Mouse (Mus musculus) kidney, embryonic 15.5 days (tissue): Measurements from ENCODE around the gene Cdkl1. TPM values are rescaled to one million over a fixed set of nuclear protein-coding genes. Genes with fewer than 3 reads are reported as not detected.

Source experiments
- ATAC-seq: fragments of 200-750 bp; cut with Nextera tagmentation; replicated peaks from 2 replicates; pipeline ENCODE4 v1.8.0; 2017; ENCODE audit warnings: moderate TSS enrichment; ENCODE audit not compliant: low FRiP score
- H3K27ac ChIP-seq: fragments of 300-500 bp; sonication (generic); 2 replicates; pipeline ENCODE4 v1.5.1; 2015; ENCODE audit warnings: mild to moderate bottlenecking, inconsistent platforms
- H3K27me3 ChIP-seq: fragments of 300-500 bp; sonication (generic); 2 replicates; pipeline ENCODE4 v1.6.1; 2015; ENCODE audit warnings: inconsistent platforms
- H3K36me3 ChIP-seq: fragments of 300-500 bp; sonication (generic); 2 replicates; pipeline ENCODE4 v1.6.1; 2015; ENCODE audit warnings: inconsistent platforms
- H3K4me1 ChIP-seq: fragments of 300-500 bp; sonication (generic); 2 replicates; pipeline ENCODE4 v1.6.1; 2015; ENCODE audit warnings: inconsistent platforms
- H3K4me2 ChIP-seq: fragments of 300-500 bp; sonication (generic); 2 replicates; pipeline ENCODE4 v1.6.1; 2015; ENCODE audit warnings: moderate library complexity, mild to moderate bottlenecking, inconsistent platforms
- H3K4me3 ChIP-seq: fragments of 300-500 bp; sonication (generic); replicated peaks from 2 replicates; pipeline ENCODE4 v1.5.1; 2015; ENCODE audit warnings: mild to moderate bottlenecking, inconsistent platforms
- H3K9ac ChIP-seq: fragments of 300-500 bp; sonication (generic); 2 replicates; pipeline ENCODE4 v1.6.1; 2015; ENCODE audit warnings: mild to moderate bottlenecking, inconsistent platforms
- H3K9me3 ChIP-seq: fragments of 300-500 bp; sonication (generic); replicated peaks from 2 replicates; pipeline ENCODE4 v1.6.1; 2016; ENCODE audit warnings: inconsistent platforms
- WGBS: fragments of 180-500 bp; shearing (Covaris S2); methylation state at CpG from one replicate; pipeline ENCODE4 v1.1.7; 2015; ENCODE audit warnings: mixed read lengths; 5-methylcytosine and 5-hydroxymethylcytosine counted together
- polyA plus RNA-seq: library from polyadenylated mRNA; unstranded; fragments of >200 nt; fragmentation: Nextera tagmentation; extraction: Ambion mirVana; gene quantifications from 2 replicates; pipeline ENCODE4 v1.2.1, GENCODE M21; 2015

Cdkl1 gene
- polyA plus RNA-seq, 1 experiment from 2014 or later = 21.4 TPM

DNA sequence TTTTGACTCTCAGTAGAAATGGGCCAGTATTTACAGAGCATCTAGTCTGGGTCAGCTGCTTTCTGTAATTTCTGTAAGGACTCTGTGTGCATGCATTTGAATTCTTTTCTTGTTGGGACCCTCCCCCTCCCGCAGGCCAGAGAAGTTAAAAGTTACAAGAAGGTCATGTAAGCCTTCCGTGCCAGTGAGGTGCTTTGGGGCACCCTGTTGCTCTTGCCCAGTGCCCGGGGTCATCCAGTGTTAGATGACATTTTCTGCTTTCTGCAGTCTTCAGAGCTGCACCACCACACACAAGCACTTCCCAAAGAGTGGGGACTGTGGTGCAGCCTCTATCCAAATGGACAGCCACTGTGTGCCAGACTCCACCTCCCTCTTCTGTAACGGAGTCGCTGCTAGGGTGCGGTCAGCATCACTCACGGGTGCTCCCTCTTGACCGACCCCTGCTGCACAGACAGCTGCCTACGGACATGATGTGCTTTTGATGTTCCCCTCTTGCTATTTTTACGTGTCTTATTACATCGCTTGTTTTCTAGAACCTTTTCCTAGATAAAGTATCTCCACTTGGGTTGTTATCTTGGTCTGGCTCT lies 16.4 kb upstream of the Cdkl1 start:
- no peaks in the 10 kb centered on the region for H3K9me3 ChIP-seq
- no peaks in the 10 kb centered on the region for H3K27me3 ChIP-seq
- no peak overlapping the region for H3K9ac ChIP-seq
- ATAC-seq = no peak
- 71% methylated on average over 11 of the region's 11 CpGs for WGBS
- peaks cover 9% of the 10 kb centered on the region for H3K4me1 ChIP-seq
- H3K27ac ChIP-seq = 0 out of 2 replicates have a peak overlapping the region, but pooled peaks have one; percentile 10
- H3K4me2 ChIP-seq = no peak overlapping the region
- H3K4me3 ChIP-seq = no peak overlapping the region
- H3K36me3 ChIP-seq = peaks cover 80% of the 10 kb centered on the region

- Histone ChIP-seq H3K9ac (no peak overlapping the region), H3K27me3 (no peaks in the 10 kb centered on the region), H3K36me3 (peaks cover 72% of the 10 kb centered on the region), H3K27ac (no peak overlapping the region), H3K4me2 (no peak overlapping the region), H3K9me3 (no peaks in the 10 kb centered on the region), H3K4me1 (peaks cover 7% of the 10 kb centered on the region), H3K4me3 (no peak overlapping the region)
- WGBS = 91% methylated on average over 6 of the region's 6 CpGs
- ATAC-seq = no peak
These were observed 14.1 kb upstream of the Cdkl1 start for GRCm38 (mm10) chr12:69805148-69805547.

- peaks cover 7% of the 10 kb centered on the region for H3K4me1 ChIP-seq
- H3K4me2 ChIP-seq = no peak overlapping the region
- WGBS = 87% methylated on average over 10 of the region's 10 CpGs
- no peaks in the 10 kb centered on the region for H3K27me3 ChIP-seq
- no peak overlapping the region for H3K4me3 ChIP-seq
- no peak overlapping the region for H3K27ac ChIP-seq
- H3K9me3 ChIP-seq = no peaks in the 10 kb centered on the region
- H3K9ac ChIP-seq = no peak overlapping the region
- H3K36me3 ChIP-seq = peaks cover 68% of the 10 kb centered on the region
- no peak for ATAC-seq
These were observed 13.5 kb upstream of the Cdkl1 start for GRCm38 (mm10) chr12:69804393-69805070.

- Histone ChIP-seq H3K9ac (no peak overlapping the region), H3K4me2 (no peak overlapping the region), H3K27ac (no peak overlapping the region), H3K36me3 (peaks cover 56% of the 10 kb centered on the region), H3K4me1 (peaks cover 6% of the 10 kb centered on the region), H3K4me3 (no peak overlapping the region), H3K27me3 (no peaks in the 10 kb centered on the region), H3K9me3 (no peaks in the 10 kb centered on the region)
- whole genome bisulfite sequencing = 77% methylated on average over 4 of the region's 6 CpGs
- no peak for ATAC-seq
These were observed 12.1 kb upstream of the Cdkl1 start for GRCm38 (mm10) chr12:69803196-69803595.

GRCm38 (mm10) chr12:69800586-69800985 lies 9.5 kb upstream of the Cdkl1 start:
- H3K4me2 ChIP-seq = no peak overlapping the region
- 75% methylated on average over 4 of the region's 4 CpGs for WGBS
- no peaks in the 10 kb centered on the region for H3K27me3 ChIP-seq
- no peak overlapping the region for H3K9ac ChIP-seq
- ATAC-seq = no peak
- H3K4me3 ChIP-seq = no peak overlapping the region
- peaks cover 31% of the 10 kb centered on the region for H3K36me3 ChIP-seq
- H3K4me1 ChIP-seq = no peaks in the 10 kb centered on the region
- H3K9me3 ChIP-seq = no peaks in the 10 kb centered on the region
- H3K27ac ChIP-seq = no peak overlapping the region

DNA sequence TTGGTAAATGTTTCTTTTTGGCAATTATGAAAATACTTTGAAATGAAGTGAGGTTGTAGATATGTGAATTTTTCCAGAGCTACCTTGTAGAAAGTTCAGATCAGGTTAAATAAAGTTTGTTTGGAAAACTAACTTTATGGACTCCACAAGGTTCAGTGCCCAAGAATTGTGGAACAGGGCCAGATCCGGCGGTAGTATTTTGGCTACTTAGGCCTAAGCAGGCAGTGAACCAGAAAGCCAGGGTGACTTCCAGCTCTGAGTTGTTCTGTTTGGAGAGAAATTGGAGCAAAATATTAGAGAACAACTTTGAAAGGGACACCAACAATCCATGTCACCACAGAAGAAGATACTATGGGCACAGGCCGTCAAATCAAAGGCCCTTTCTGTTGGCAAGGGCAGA lies 5.2 kb upstream of the Cdkl1 start:
- no peak overlapping the region for H3K27ac ChIP-seq
- H3K4me1 ChIP-seq = peaks cover 4% of the 10 kb centered on the region
- H3K36me3 ChIP-seq = no peaks in the 10 kb centered on the region
- WGBS = 52% methylated on average over 3 of the region's 3 CpGs
- no peak overlapping the region for H3K4me3 ChIP-seq
- H3K4me2 ChIP-seq = no peak overlapping the region
- no peaks in the 10 kb centered on the region for H3K27me3 ChIP-seq
- H3K9me3 ChIP-seq = no peaks in the 10 kb centered on the region
- no peak overlapping the region for H3K9ac ChIP-seq
- ATAC-seq = no peak

- peak overlapping the region; percentile 55 for H3K9ac ChIP-seq
- peaks cover 20% of the 10 kb centered on the region for H3K4me1 ChIP-seq
- ATAC-seq = peak; percentile 53
- no peaks in the 10 kb centered on the region for H3K9me3 ChIP-seq
- H3K4me2 ChIP-seq = peak overlapping the region; percentile 97
- H3K27ac ChIP-seq = peak overlapping the region; percentile 78
- H3K36me3 ChIP-seq = no peaks in the 10 kb centered on the region
- peaks cover 4% of the 10 kb centered on the region; the same call in 1 of the 2 replicates for H3K27me3 ChIP-seq
- WGBS = 31% methylated on average over 27 of the region's 27 CpGs
- H3K4me3 ChIP-seq = peak overlapping the region; percentile 57
These were observed 1.1 kb downstream of the Cdkl1 start for GRCm38 (mm10) chr12:69789766-69790529.

GRCm38 (mm10) chr12:69788380-69788779 lies 2.7 kb downstream of the Cdkl1 start:
- WGBS = 82% methylated on average over 5 of the region's 5 CpGs
- Histone ChIP-seq H3K4me2 (peak overlapping the region; percentile 27), H3K4me3 (no peak overlapping the region)

GRCm38 (mm10) chr12:69785471-69785870 lies 5.6 kb downstream of the Cdkl1 start:
- ATAC-seq = no peak
- Histone ChIP-seq H3K27me3 (peaks cover 4% of the 10 kb centered on the region; the same call in 1 of the 2 replicates), H3K36me3 (no peaks in the 10 kb centered on the region), H3K4me3 (no peak overlapping the region), H3K4me1 (peaks cover 35% of the 10 kb centered on the region), H3K4me2 (no peak overlapping the region), H3K9me3 (no peaks in the 10 kb centered on the region), H3K27ac (no peak overlapping the region), H3K9ac (no peak overlapping the region)
- 87% methylated on average over 9 of the region's 9 CpGs for WGBS

More at GRCm38 (mm10) chr12:69788380-69788779, 2.7 kb downstream of the Cdkl1 start:
- H3K9ac ChIP-seq = no peak overlapping the region
- no peak for ATAC-seq
- no peaks in the 10 kb centered on the region for H3K9me3 ChIP-seq
- H3K27me3 ChIP-seq = peaks cover 4% of the 10 kb centered on the region; the same call in 1 of the 2 replicates
- no peaks in the 10 kb centered on the region for H3K36me3 ChIP-seq
- H3K4me1 ChIP-seq = peaks cover 24% of the 10 kb centered on the region
- no peak overlapping the region for H3K27ac ChIP-seq

GRCm38 (mm10) chr12:69783247-69784025 lies 7.6 kb downstream of the Cdkl1 start:
- peaks cover 37% of the 10 kb centered on the region for H3K4me1 ChIP-seq
- H3K4me2 ChIP-seq = peak overlapping the region; percentile 14; the same call in 1 of the 2 replicates
- no peak overlapping the region for H3K4me3 ChIP-seq
- 56% methylated on average over 6 of the region's 6 CpGs for WGBS
- peak overlapping the region; percentile 91 for H3K27ac ChIP-seq
- no peak for ATAC-seq
- H3K27me3 ChIP-seq = peaks cover 2% of the 10 kb centered on the region; the same call in 1 of the 2 replicates
- no peaks in the 10 kb centered on the region for H3K9me3 ChIP-seq
- no peak overlapping the region for H3K9ac ChIP-seq
- no peaks in the 10 kb centered on the region for H3K36me3 ChIP-seq

DNA sequence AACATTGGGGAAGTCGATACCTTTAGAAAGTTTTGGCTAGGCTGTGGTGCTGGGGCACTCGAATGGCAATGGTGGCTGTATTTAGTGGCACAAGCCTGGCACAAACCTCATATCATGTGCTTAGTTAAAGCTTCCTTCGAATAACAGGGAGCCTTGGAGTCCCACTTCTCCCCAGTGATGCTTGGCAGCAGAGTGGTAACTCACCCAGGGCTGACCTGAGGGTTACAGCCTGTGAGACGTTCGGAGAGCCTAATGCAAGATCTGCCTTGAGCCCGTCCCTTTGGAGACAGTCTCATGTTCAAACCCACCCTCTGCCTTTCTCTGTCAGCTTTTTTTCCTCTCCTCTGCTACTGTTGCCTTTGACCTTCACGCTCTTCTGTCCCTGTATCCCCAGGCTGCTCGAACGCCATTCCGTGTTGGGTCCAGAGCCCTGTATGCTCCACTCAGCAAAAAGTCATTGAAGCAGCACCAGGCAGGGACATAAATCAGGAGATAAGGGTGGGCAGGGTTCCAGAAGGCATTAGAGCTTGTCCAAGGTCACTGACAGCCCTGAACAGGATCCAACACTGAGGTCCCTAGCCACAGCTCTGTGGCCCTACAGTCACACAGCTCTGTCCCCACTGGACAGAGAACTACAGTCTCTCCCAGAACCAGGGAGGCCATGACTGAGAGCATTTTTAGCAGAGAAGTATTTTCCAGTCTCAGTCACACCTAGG lies 9.0 kb downstream of the Cdkl1 start:
- Histone ChIP-seq H3K4me2 (peak overlapping the region; percentile 10; the same call in 1 of the 2 replicates), H3K27ac (peak overlapping the region; percentile 91), H3K27me3 (no peaks in the 10 kb centered on the region), H3K4me1 (peaks cover 44% of the 10 kb centered on the region), H3K36me3 (no peaks in the 10 kb centered on the region), H3K9ac (no peak overlapping the region), H3K4me3 (no peak overlapping the region), H3K9me3 (no peaks in the 10 kb centered on the region)
- ATAC-seq = peak; percentile 93
- WGBS = 32% methylated on average over 10 of the region's 10 CpGs
